31 mouse cellular contexts compared by ENCODE assay signal in genomic region chr11:64805567-64805966, GRCm38 (mm10).
"Had no signal": no experiment of that assay in that cellular context is flagged by ENCODE, and none has a peak within 500 bp of the region (broad histone marks: within the 10 kb centered on the region; RNA-seq: fewer than 3 reads in every experiment).

No protein-coding gene starts in this region.

- H3K36me3 ChIP-seq: limb, embryonic 10.5 days; limb, embryonic 12.5 days; limb, embryonic 13.5 days; limb, embryonic 15.5 days; liver, embryonic 12.5 days; liver, embryonic 13.5 days; liver, embryonic 15.5 days; lung, embryonic 15.5 days; midbrain, embryonic 10.5 days; midbrain, embryonic 12.5 days; midbrain, embryonic 13.5 days; midbrain, embryonic 15.5 days; neural tube, embryonic 12.5 days had no signal

- DNase-seq: left cerebral cortex, postnatal 4 days; liver; liver, embryonic 13.5 days; lung, adult 18-20 months; lung, adult 2 months; lung, embryonic 14.5 days; lung, postnatal 10 days; lung, postnatal 14 days; lung, postnatal 36 days; lung, postnatal 4 days; midbrain, embryonic 14.5 days had no signal

- H3K4me1 ChIP-seq: lung, embryonic 15.5 days had no signal

- H3K9ac ChIP-seq: limb, embryonic 12.5 days; limb, embryonic 13.5 days; limb, embryonic 15.5 days; liver, embryonic 12.5 days; liver, embryonic 13.5 days; liver, embryonic 14.5 days; liver, embryonic 15.5 days; lung, embryonic 14.5 days; lung, embryonic 15.5 days; midbrain, embryonic 12.5 days; midbrain, embryonic 13.5 days; midbrain, embryonic 15.5 days; neural tube, embryonic 12.5 days had no signal

- H3K27ac ChIP-seq: limb, embryonic 10.5 days; limb, embryonic 12.5 days; limb, embryonic 13.5 days; limb, embryonic 15.5 days; liver, embryonic 12.5 days; liver, embryonic 13.5 days; liver, embryonic 14.5 days; liver, embryonic 15.5 days; lung, embryonic 15.5 days; macrophage; midbrain, embryonic 10.5 days; midbrain, embryonic 12.5 days; midbrain, embryonic 13.5 days; midbrain, embryonic 15.5 days; neural tube, embryonic 12.5 days had no signal

- H3K4me2 ChIP-seq: limb, embryonic 12.5 days; limb, embryonic 13.5 days; limb, embryonic 15.5 days; liver, embryonic 11.5 days; liver, embryonic 12.5 days; liver, embryonic 13.5 days; liver, embryonic 15.5 days; lung, embryonic 14.5 days; lung, embryonic 15.5 days; midbrain, embryonic 11.5 days; midbrain, embryonic 12.5 days; midbrain, embryonic 13.5 days; midbrain, embryonic 15.5 days; neural tube, embryonic 12.5 days had no signal

- ATAC-seq: liver, embryonic 12.5 days; lung, postnatal 0 days; midbrain, embryonic 13.5 days; midbrain, embryonic 15.5 days; midbrain, embryonic 16.5 days had no signal

- H3K4me3 ChIP-seq: limb, embryonic 10.5 days; limb, embryonic 12.5 days; limb, embryonic 13.5 days; limb, embryonic 15.5 days; liver, embryonic 12.5 days; liver, embryonic 13.5 days; liver, embryonic 15.5 days; lung, embryonic 15.5 days; megakaryocyte, embryonic 14.5 days; midbrain, embryonic 10.5 days; midbrain, embryonic 12.5 days; midbrain, embryonic 13.5 days; midbrain, embryonic 15.5 days; myocyte; neural tube, embryonic 12.5 days had no signal

- H3K9me3 ChIP-seq: limb, embryonic 10.5 days; limb, embryonic 12.5 days; limb, embryonic 13.5 days; limb, embryonic 15.5 days; liver, embryonic 12.5 days; liver, embryonic 13.5 days; liver, embryonic 15.5 days; lung, embryonic 15.5 days; megakaryocyte, embryonic 14.5 days; midbrain, embryonic 10.5 days; midbrain, embryonic 12.5 days; midbrain, embryonic 13.5 days; midbrain, embryonic 15.5 days; neural tube, embryonic 12.5 days had no signal

- H3K27me3 ChIP-seq: liver, embryonic 12.5 days; liver, embryonic 13.5 days; liver, embryonic 15.5 days; lung, embryonic 15.5 days; megakaryocyte, embryonic 14.5 days; midbrain, embryonic 15.5 days; neural tube, embryonic 12.5 days had no signal
